Mouse (Mus musculus) hindbrain, embryonic 11.5 days (tissue): ENCODE data around the gene Mapk12. TPM values are rescaled to one million over a fixed set of nuclear protein-coding genes. Genes with fewer than 3 reads are reported as not detected.

Source experiments
- ATAC-seq: fragments of 200-750 bp; cut with Nextera tagmentation; 2 replicates; pipeline ENCODE4 v1.8.0; 2017; ENCODE audit warnings: mild to moderate bottlenecking, moderate TSS enrichment, moderate library complexity; ENCODE audit not compliant: low FRiP score
- DNase-seq: peaks from one replicate; pipeline ENCODE4 v3.0.0-alpha.2; 2015; ENCODE audit warnings: low spot score
- H3K27ac ChIP-seq: fragments of 300-500 bp; sonication (generic); 2 replicates; pipeline ENCODE4 v1.5.1; 2014; ENCODE audit warnings: mild to moderate bottlenecking, low read depth, low read length
- H3K27me3 ChIP-seq: fragments of 300-500 bp; sonication (generic); 2 replicates; pipeline ENCODE4 v1.6.1; 2014; ENCODE audit warnings: mild to moderate bottlenecking, low read length, moderate library complexity, mixed read lengths; ENCODE audit not compliant: control insufficient read depth, insufficient read depth
- H3K36me3 ChIP-seq: fragments of 300-500 bp; sonication (generic); 2 replicates; pipeline ENCODE4 v1.6.1; 2014; ENCODE audit warnings: mild to moderate bottlenecking, low read length, moderate library complexity, mixed read lengths; ENCODE audit not compliant: control insufficient read depth, insufficient read depth
- H3K4me1 ChIP-seq: fragments of 300-500 bp; sonication (generic); replicated peaks from 2 replicates; pipeline ENCODE4 v1.6.1; 2014; ENCODE audit warnings: low read length, mixed read lengths; ENCODE audit not compliant: control insufficient read depth, insufficient read depth
- H3K4me2 ChIP-seq: fragments of 300-500 bp; sonication (generic); replicated peaks from 2 replicates; pipeline ENCODE4 v1.6.1; 2014; ENCODE audit warnings: mild to moderate bottlenecking, low read depth, low read length
- H3K4me3 ChIP-seq: fragments of 300-500 bp; sonication (generic); 2 replicates; pipeline ENCODE4 v1.5.1; 2014; ENCODE audit warnings: low read depth, low read length
- H3K9ac ChIP-seq: fragments of 300-500 bp; sonication (generic); 2 replicates; pipeline ENCODE4 v1.6.1; 2014; ENCODE audit warnings: low read depth, low read length
- H3K9me3 ChIP-seq: fragments of 300-500 bp; sonication (generic); 2 replicates; pipeline ENCODE4 v1.6.1; 2016; ENCODE audit warnings: low read length; ENCODE audit not compliant: control insufficient read depth
- WGBS: fragments of 180-500 bp; shearing (Covaris S2); extraction: QIAGEN DNeasy Blood & Tissue Kit; methylation state at CpG from one replicate; pipeline ENCODE4 v1.1.7; 2014; 5-methylcytosine and 5-hydroxymethylcytosine counted together
- polyA plus RNA-seq: library from polyadenylated mRNA; unstranded; fragments of >200 nt; fragmentation: Nextera tagmentation; extraction: Ambion mirVana; gene quantifications from 2 replicates; pipeline ENCODE4 v1.2.1, GENCODE M21; 2014

Gene Mapk12
- polyA plus RNA-seq, 1 experiment from 2014 or later = 16.5 TPM

GRCm38 (mm10) chr15:89147024-89147423 lies 6.5 kb upstream of the Mapk12 start:
- ATAC-seq = no peak
- 12% methylated on average over 16 of the region's 16 CpGs for whole genome bisulfite sequencing
- peak; percentile 37 for DNase-seq
- Histone ChIP-seq H3K9ac (peak overlapping the region; percentile 53), H3K36me3 (0 out of 2 replicates have a peak, but pooled peaks cover 5% of the 10 kb centered on the region), H3K4me2 (peak overlapping the region; percentile 90), H3K4me3 (peak overlapping the region; percentile 83), H3K4me1 (peaks cover 11% of the 10 kb centered on the region), H3K27ac (no peak overlapping the region), H3K27me3 (peaks cover 7% of the 10 kb centered on the region; the same call in 1 of the 2 replicates), H3K9me3 (no peaks in the 10 kb centered on the region)

- peaks cover 11% of the 10 kb centered on the region; the same call in 1 of the 2 replicates for H3K4me1 ChIP-seq
- 0 out of 2 replicates have a peak, but pooled peaks cover 5% of the 10 kb centered on the region for H3K36me3 ChIP-seq
- H3K4me2 ChIP-seq = peak overlapping the region; percentile 90
- 0 out of 2 replicates have a peak, but pooled peaks have one; percentile 13 for ATAC-seq
- H3K9ac ChIP-seq = peak overlapping the region; percentile 53
- H3K27ac ChIP-seq = no peak overlapping the region
- H3K9me3 ChIP-seq = no peaks in the 10 kb centered on the region
- peak; percentile 55 for DNase-seq
- H3K4me3 ChIP-seq = peak overlapping the region; percentile 83
- 3% methylated on average over 27 of the region's 27 CpGs for WGBS
- H3K27me3 ChIP-seq = peaks cover 7% of the 10 kb centered on the region; the same call in 1 of the 2 replicates
Observed at GRCm38 (mm10) chr15:89146537-89146936, 6.0 kb upstream of the Mapk12 start.

- Histone ChIP-seq H3K4me1 (peaks cover 11% of the 10 kb centered on the region; the same call in 1 of the 2 replicates), H3K9ac (no peak overlapping the region), H3K4me3 (no peak overlapping the region; the same call in 1 of the 2 replicates), H3K36me3 (0 out of 2 replicates have a peak, but pooled peaks cover 5% of the 10 kb centered on the region), H3K27ac (no peak overlapping the region), H3K9me3 (no peaks in the 10 kb centered on the region), H3K4me2 (peak overlapping the region; percentile 90; the same call in 1 of the 2 replicates), H3K27me3 (peaks cover 7% of the 10 kb centered on the region; the same call in 1 of the 2 replicates)
- DNase-seq (no peak), ATAC-seq (no peak)
- 74% methylated on average over 24 of the region's 24 CpGs for WGBS
Observed at GRCm38 (mm10) chr15:89145813-89146350, 5.4 kb upstream of the Mapk12 start.

GRCm38 (mm10) chr15:89144965-89145364 lies 4.5 kb upstream of the Mapk12 start:
- peaks cover 10% of the 10 kb centered on the region; the same call in 1 of the 2 replicates for H3K4me1 ChIP-seq
- ATAC-seq = no peak
- peaks cover 7% of the 10 kb centered on the region; the same call in 1 of the 2 replicates for H3K27me3 ChIP-seq

DNA sequence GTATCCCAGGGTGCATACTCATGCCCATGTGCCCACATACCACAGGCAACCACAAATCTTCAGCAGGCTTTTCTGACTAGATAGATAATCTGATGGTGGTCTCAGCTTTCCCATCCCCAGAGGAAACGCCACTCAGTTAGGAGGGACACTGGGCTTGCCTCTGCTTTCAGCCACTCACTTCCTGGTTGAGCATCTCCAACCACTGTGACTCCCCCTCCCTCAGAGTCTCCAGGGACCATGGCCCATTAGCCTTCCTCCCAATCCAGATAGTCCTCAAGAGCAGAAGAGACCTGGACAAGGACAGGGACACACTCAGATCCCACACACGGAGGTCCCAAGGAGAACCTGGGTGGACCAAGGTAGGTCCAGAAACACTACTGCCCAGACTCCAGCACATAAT lies 2.6 kb upstream of the Mapk12 start:
- ATAC-seq (no peak), DNase-seq (no peak)
- Histone ChIP-seq H3K9ac (no peak overlapping the region), H3K4me2 (no peak overlapping the region), H3K4me1 (peaks cover 8% of the 10 kb centered on the region; the same call in 1 of the 2 replicates), H3K27me3 (peaks cover 5% of the 10 kb centered on the region; the same call in 1 of the 2 replicates), H3K9me3 (no peaks in the 10 kb centered on the region), H3K4me3 (no peak overlapping the region), H3K27ac (no peak overlapping the region), H3K36me3 (0 out of 2 replicates have a peak, but pooled peaks cover 5% of the 10 kb centered on the region)
- WGBS = 78% methylated on average over 2 of the region's 2 CpGs

More at GRCm38 (mm10) chr15:89144965-89145364, 4.5 kb upstream of the Mapk12 start:
- WGBS = 93% methylated on average over 11 of the region's 11 CpGs
- Histone ChIP-seq H3K27ac (no peak overlapping the region), H3K4me2 (no peak overlapping the region), H3K9ac (no peak overlapping the region), H3K4me3 (no peak overlapping the region), H3K9me3 (no peaks in the 10 kb centered on the region), H3K36me3 (0 out of 2 replicates have a peak, but pooled peaks cover 5% of the 10 kb centered on the region)
- DNase-seq = no peak

DNA sequence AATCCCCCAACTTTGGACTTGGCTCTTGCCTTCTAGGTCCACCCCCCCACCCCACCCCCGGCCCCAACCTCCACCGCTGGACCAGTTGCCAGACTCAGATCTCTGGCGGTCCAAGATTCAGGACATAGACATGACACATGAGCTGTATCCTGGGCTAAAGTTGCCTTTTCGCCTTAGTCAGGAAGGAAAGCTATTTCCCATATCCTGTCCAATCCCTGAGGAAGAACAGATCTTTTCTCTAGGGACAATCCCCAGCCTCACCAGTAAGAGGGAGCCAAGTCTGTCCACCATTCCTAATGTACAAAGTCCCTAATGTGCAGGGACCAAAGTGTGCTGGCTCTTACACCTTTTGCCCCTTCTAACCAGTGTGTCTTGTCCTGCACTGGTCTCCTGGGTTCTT lies 1.4 kb upstream of the Mapk12 start:
- 59% methylated on average over 4 of the region's 4 CpGs for WGBS
- Histone ChIP-seq H3K27me3 (0 out of 2 replicates have a peak, but pooled peaks cover 2% of the 10 kb centered on the region), H3K4me2 (no peak overlapping the region), H3K4me1 (peaks cover 2% of the 10 kb centered on the region; the same call in 1 of the 2 replicates), H3K9me3 (no peaks in the 10 kb centered on the region), H3K4me3 (no peak overlapping the region), H3K27ac (no peak overlapping the region), H3K9ac (no peak overlapping the region), H3K36me3 (0 out of 2 replicates have a peak, but pooled peaks cover 5% of the 10 kb centered on the region)
- ATAC-seq (no peak), DNase-seq (no peak)

GRCm38 (mm10) chr15:89141443-89141842 lies 940 bp upstream of the Mapk12 start:
- Histone ChIP-seq H3K27me3 (0 out of 2 replicates have a peak, but pooled peaks cover 2% of the 10 kb centered on the region), H3K36me3 (0 out of 2 replicates have a peak, but pooled peaks cover 5% of the 10 kb centered on the region), H3K9ac (no peak overlapping the region), H3K4me3 (no peak overlapping the region), H3K9me3 (no peaks in the 10 kb centered on the region), H3K4me2 (no peak overlapping the region), H3K27ac (no peak overlapping the region), H3K4me1 (peaks cover 2% of the 10 kb centered on the region; the same call in 1 of the 2 replicates)
- no peak for DNase-seq
- no peak for ATAC-seq
- WGBS = 32% methylated on average over 5 of the region's 5 CpGs

GRCm38 (mm10) chr15:89140048-89140658 lies 350 bp downstream of the Mapk12 start:
- peak; percentile 44 for ATAC-seq
- Histone ChIP-seq H3K27me3 (no peaks in the 10 kb centered on the region), H3K4me2 (peak overlapping the region; percentile 98), H3K9me3 (no peaks in the 10 kb centered on the region), H3K9ac (peak overlapping the region; percentile 73), H3K4me1 (peaks cover 2% of the 10 kb centered on the region; the same call in 1 of the 2 replicates), H3K27ac (peak overlapping the region; percentile 62), H3K4me3 (peak overlapping the region; percentile 55), H3K36me3 (no peaks in the 10 kb centered on the region)
- DNase-seq = peak; percentile 59
- WGBS = 0% methylated on average over 47 of the region's 53 CpGs
